Mouse (Mus musculus): ENCODE results near the gene Dguok.

The Dguok gene

GRCm38 (mm10) chr6:83496753-83497710 lies 9.7 kb downstream of the Dguok start:
- no peak for DNase-seq

GRCm38 (mm10) chr6:83496009-83496752 lies 10.6 kb downstream of the Dguok start:
- no peak for DNase-seq

GRCm38 (mm10) chr6:83490622-83491021 lies 16.1 kb downstream of the Dguok start:
- no peak for DNase-seq

GRCm38 (mm10) chr6:83488200-83488599 lies 18.6 kb downstream of the Dguok start:
- DNase-seq = no peak

GRCm38 (mm10) chr6:83487298-83487697 lies 19.5 kb downstream of the Dguok start:
- DNase-seq = no peak

GRCm38 (mm10) chr6:83485854-83486253 lies 20.9 kb downstream of the Dguok start:
- DNase-seq = no peak

- DNase-seq = no peak
Observed at GRCm38 (mm10) chr6:83483776-83484175, 23.0 kb downstream of the Dguok start.

- DNase-seq = peak; percentile 52 to 62
Observed at GRCm38 (mm10) chr6:83482418-83483085, 24.2 kb downstream of the Dguok start.

GRCm38 (mm10) chr6:83480019-83480655 lies 26.6 kb downstream of the Dguok start:
- peak; percentile 49 to 52 for DNase-seq

- DNase-seq = no peak
Observed at GRCm38 (mm10) chr6:83479193-83479592, 27.6 kb downstream of the Dguok start.

GRCm38 (mm10) chr6:83478628-83479027 lies 28.1 kb downstream of the Dguok start:
- DNase-seq = peak; percentile 40 to 53

GRCm38 (mm10) chr6:83478217-83478616 lies 28.6 kb downstream of the Dguok start:
- DNase-seq = no peak

- no peak for DNase-seq
Observed at GRCm38 (mm10) chr6:83475431-83475830, 31.3 kb downstream of the Dguok start.

- DNase-seq = no peak
Observed at GRCm38 (mm10) chr6:83473240-83473639, 33.5 kb downstream of the Dguok start.

GRCm38 (mm10) chr6:83471739-83472138 lies 35.0 kb downstream of the Dguok start:
- no peak for DNase-seq

GRCm38 (mm10) chr6:83464011-83464410 lies 42.8 kb downstream of the Dguok start:
- DNase-seq = no peak

- DNase-seq = no peak
Observed at GRCm38 (mm10) chr6:83459034-83459644, 47.6 kb downstream of the Dguok start, which contains the start of gene Tet3. TSS of gene Tet3 (minus strand) at chr6:83459084.

GRCm38 (mm10) chr6:83456984-83457810 lies 49.6 kb downstream of the Dguok start:
- DNase-seq = no peak

GRCm38 (mm10) chr6:83456131-83456983 lies 50.4 kb downstream of the Dguok start:
- DNase-seq = peak; percentile 83 to 86
